Mouse (Mus musculus) heart, adult 18-20 months (tissue): Measurements from ENCODE around the gene Lrguk. TPM values are rescaled to one million over a fixed set of nuclear protein-coding genes. Genes with fewer than 3 reads are reported as not detected.
A peak's percentile ranks its signal among the peaks of the same experiment; 100 is the strongest.

Experiments
- DNase-seq, 2 experiments: peaks; one replicate each; pipeline ENCODE4 v3.0.0; 2021 to 2022; ENCODE audit warnings: mixed read lengths in 1 of 2
- total RNA-seq, 2 experiments: library from RNA; stranded (reverse); gene quantifications; 2 replicates each; pipeline ENCODE4 v1.2.3; 2021

The Lrguk gene
- total RNA-seq, 2 experiments from 2014 or later = 0.05 TPM; not detected in 1

GRCm38 (mm10) chr6:34176111-34176863 lies 147.0 kb downstream of the Lrguk start:
- DNase-seq = no peak

- DNase-seq = peak; percentile 97
These were observed 147.6 kb downstream of the Lrguk start, which contains the start of gene Slc35b4 for GRCm38 (mm10) chr6:34176864-34177247. Slc35b4 (minus strand) TSS chr6:34177111.

GRCm38 (mm10) chr6:34179007-34179406 lies 149.8 kb downstream of the Lrguk start:
- DNase-seq = no peak

- no peak for DNase-seq
These were observed 150.7 kb downstream of the Lrguk start for GRCm38 (mm10) chr6:34179911-34180310.

GRCm38 (mm10) chr6:34181961-34182360 lies 152.7 kb downstream of the Lrguk start:
- DNase-seq = no peak

- no peak for DNase-seq
These were observed 154.1 kb downstream of the Lrguk start for GRCm38 (mm10) chr6:34183326-34183725.

Other genes starting within 250 kb of the Lrguk start
- 1 to 10 TPM; 7.9 to 8.0 TPM for gene Slc35b4, start 147.7 kb downstream of the Lrguk start, total RNA-seq